Mouse (Mus musculus) liver, postnatal 0 days (tissue): ENCODE data around the gene Slc43a2.

Experiments used
- CTCF ChIP-seq: sonication (generic); IDR thresholded peaks from 2 replicates; pipeline ENCODE4 v1.5.1; 2016; ENCODE audit warnings: antibody characterized with exemption, low read depth
- EP300 ChIP-seq: IDR thresholded peaks from 2 replicates; pipeline ENCODE4 v1.6.1; 2016; ENCODE audit warnings: antibody characterized with exemption, low read depth, mild to moderate bottlenecking

DNA sequence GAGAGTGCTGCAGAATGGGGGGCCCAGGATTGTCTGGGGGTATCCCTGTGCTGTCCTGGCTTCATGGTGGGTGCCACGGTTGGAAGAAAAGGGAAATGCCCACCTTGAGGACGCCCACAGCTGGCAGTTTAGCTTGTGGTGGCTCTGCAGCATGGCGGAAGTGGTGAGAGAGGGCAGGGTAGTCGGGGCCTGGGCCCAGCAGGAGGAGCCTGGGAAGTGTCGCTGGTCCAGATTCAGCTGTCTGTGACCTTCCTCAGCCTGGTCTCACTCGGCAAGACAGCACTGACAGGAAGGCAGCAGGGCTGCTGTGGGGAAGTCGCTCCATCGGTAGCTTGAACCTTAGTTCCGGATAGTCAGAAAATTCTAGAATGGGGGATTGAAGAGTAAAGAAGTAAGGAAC is 62.9 kb downstream of the Slc43a2 start:
- 0 out of 2 replicates have a peak, but pooled peaks have one; percentile 5 for TF ChIP-seq CTCF
- no peak for TF ChIP-seq EP300
